Mouse (Mus musculus): Measurements from ENCODE around the gene Gm10642. TPM values are rescaled to one million over a fixed set of nuclear protein-coding genes. Genes with fewer than 3 reads are reported as not detected.

Gene Gm10642
- total RNA-seq (2021) = 1 to 10 TPM; 1.1 to 1.5 TPM

GRCm38 (mm10) chr9:70656130-70657007 lies at the start of gene Gm10642:
Gene Gm10642 (plus strand): TSS chr9:70656251.
- peak; percentile 51 to 72 for DNase-seq (ENCODE audit: low spot score in 2 of 2)
- intact Hi-C loops (cut with DNase I) = loop anchor here (1.0 to 5.0 kb wide), 2 partner anchors 23 to 421 kb away; no protein-coding TSS in a partner anchor

DNA sequence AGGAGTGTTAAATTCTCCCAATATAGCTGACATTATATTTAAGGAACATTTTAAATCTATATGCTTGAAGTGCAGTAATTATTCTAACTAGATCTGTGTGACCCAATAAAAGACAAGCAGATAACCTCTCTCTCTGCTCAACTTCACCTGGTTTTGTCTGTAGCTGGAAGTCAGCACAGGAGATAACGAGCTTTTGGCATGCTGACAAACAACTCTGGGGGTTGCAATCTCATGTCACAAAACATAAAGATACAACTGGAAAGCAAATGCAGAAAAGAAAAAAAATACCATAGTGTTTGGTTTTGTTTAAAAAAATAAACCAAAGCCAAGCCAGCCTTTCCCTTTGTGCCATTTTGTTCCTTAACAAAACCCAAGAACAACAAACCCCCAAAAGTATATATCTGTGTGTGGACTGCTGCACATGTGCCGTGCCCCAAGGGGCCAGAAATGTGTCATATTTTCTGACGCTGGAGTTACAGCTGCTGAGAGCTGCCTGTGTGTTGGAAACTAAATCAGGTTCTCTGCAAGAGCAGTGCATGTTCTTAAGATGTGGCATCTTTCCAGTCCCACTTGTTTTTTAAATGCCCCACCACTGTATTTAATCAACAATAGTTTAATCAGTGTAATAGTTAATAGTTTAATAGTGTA lies 44.9 kb upstream of the Gm10642 start:
- intact Hi-C loops (cut with DNase I) = no loop called here
- no peak for DNase-seq (ENCODE audit: low spot score in 2 of 2)

- intact Hi-C loops (cut with DNase I) = no loop called here
Measured at GRCm38 (mm10) chr9:70629711-70630110, 26.3 kb upstream of the Gm10642 start.

DNA sequence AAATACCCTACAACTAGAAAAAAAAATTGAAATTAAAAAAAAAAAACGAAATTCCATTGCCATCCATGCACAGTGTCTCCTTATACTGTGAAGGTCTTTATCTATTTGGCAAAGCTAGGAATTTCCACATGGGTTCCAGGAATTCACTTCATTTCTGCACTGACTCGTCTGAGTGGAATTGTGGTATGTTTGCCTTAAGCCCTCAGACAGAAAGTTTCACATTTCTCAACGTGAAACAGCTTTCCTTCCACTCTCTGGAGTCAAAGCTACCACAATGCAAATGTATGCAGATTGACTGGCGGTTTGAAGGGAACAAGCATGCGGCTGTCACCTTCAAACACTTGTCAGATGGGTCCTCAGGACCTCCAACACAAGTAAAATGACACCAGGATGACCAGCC lies 24.4 kb upstream of the Gm10642 start:
- no peak for DNase-seq (ENCODE audit: low spot score in 2 of 2)
- intact Hi-C loops (cut with DNase I) = no loop called here

More at GRCm38 (mm10) chr9:70629711-70630110, 26.3 kb upstream of the Gm10642 start:
- no peak for DNase-seq (ENCODE audit: low spot score in 2 of 2)

- no peak for DNase-seq (ENCODE audit: low spot score in 2 of 2)
- intact Hi-C loops (cut with DNase I) = no loop called here
Measured at GRCm38 (mm10) chr9:70636748-70637147, 19.3 kb upstream of the Gm10642 start.

GRCm38 (mm10) chr9:70650260-70650659 lies 5.8 kb upstream of the Gm10642 start:
- no peak for DNase-seq (ENCODE audit: low spot score in 2 of 2)
- intact Hi-C loops (cut with DNase I) = no loop called here

GRCm38 (mm10) chr9:70650994-70651393 lies 5.1 kb upstream of the Gm10642 start:
- DNase-seq (ENCODE audit: low spot score in 2 of 2) = no peak
- intact Hi-C loops (cut with DNase I) = no loop called here

DNA sequence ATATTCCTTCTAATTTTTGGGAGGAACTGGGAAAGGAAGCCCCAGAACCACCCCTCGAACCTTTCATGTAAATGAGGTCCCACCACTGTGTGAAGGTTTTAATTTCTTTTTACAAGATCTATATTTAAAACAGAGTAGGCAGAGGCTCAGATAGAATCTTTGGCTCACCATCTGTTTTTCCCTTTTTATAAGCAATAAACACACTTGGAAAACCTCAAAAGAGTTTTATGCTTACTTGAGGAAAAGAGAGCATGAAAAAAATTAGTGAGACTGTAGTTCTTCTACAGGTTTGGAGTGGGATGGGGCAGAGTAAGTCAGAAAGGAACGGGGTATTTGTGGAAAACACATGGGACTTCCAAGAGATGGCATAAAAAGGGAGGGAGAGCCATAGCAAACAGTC lies 3.8 kb upstream of the Gm10642 start:
- intact Hi-C loops (cut with DNase I) = no loop called here
- DNase-seq (ENCODE audit: low spot score in 2 of 2) = peak in 1 of 2 experiments; percentile 51

DNA sequence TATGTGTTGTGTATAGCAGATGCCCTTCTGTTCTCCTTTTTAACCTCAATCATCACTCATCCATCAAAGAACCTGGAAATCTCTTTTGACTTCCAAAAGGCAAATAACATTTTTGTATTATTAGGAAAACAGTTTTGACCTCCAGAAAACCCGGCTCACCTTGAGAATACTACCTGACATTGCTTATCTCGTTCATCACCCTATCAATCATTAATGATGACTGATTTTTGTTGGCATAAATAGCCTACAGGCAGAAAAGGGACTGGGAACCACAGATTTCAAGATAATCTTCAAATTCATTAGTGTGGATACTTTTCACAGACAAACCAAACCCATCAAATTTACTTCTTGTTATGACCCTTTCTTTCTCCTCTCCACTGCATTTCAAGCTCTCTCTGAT lies 2.2 kb upstream of the Gm10642 start:
- intact Hi-C loops (cut with DNase I) = no loop called here
- no peak for DNase-seq (ENCODE audit: low spot score in 2 of 2)

- intact Hi-C loops (cut with DNase I) = no loop called here
- DNase-seq (ENCODE audit: low spot score in 2 of 2) = peak in 1 of 2 experiments; percentile 34
Measured at GRCm38 (mm10) chr9:70654496-70654895, 1.6 kb upstream of the Gm10642 start.

DNA sequence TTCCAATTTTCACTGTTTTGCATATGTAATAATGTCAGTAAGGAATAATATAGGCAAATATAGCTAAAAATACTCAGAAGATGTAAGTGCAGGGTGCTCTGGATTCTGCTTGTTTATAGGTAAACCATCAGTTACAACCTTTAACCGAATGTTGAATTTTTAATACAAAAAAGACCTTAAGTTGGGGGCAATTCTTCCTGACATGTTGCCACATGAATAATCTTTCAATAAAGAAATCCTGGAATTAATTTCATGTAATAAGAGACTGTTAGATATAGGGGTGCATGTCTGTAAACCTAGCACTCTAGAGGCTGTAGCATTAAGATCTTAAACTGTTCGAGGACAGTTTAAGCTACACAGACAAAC lies 304 bp upstream of the Gm10642 start:
- intact Hi-C loops (cut with DNase I) = loop anchor here (5.0 kb wide), 1 partner anchor 422 kb away; no protein-coding TSS in a partner anchor
- no peak for DNase-seq (ENCODE audit: low spot score in 2 of 2)

DNA sequence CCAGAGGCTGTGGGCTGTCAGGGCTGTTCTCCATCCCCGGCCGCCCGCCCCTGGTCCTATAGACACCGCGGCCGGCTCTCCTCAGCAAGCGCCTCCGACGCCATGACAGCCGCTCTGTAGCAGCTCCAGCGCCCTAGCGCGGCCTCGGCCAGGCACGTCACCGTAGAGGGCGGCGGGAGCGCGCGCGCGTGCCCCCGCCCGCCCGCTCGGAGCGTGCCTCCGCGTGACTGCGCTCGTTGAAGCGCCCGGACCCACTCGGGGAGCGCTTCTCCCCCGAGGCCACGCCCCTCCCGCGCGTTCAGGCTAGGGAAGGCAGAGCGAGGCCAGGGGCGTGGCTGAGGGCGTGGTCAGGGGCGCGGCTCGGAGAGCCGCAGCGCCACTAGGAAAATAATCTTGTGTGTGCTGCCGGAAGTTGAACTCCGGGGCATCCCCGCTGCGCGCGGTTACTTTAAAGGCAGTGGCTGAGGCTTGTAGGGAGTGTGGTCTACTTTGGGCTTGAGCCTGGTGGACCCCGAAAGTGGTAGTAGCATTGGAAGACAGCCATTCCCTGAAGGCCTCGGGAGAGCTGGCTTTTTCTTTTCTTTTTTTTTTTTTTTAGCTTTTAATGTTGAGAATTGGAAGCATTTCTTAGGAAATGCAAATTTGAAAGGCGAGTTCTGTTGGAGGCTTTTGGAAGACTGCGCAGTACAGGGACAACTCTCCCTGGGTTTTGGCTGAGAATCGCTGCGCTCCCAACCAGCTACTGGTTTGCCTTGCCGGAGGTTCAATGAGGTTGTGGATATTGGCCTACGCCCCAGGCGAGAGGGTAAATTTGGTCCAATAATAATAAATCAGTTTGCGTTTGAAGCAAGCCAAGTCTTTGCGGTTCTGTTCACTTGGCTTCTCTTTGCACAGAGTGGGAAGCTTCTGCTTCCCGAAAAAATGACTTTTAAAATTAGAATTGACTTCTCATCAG lies 1.2 kb downstream of the Gm10642 start, which contains the start of gene Mindy2:
Mindy2 (minus strand) TSS at position 162 of the 955 bp plus-strand sequence.
- intact Hi-C loops (cut with DNase I) = loop anchor here (1.0 to 5.0 kb wide), 2 partner anchors 22 to 420 kb away; no protein-coding TSS in a partner anchor
- peak; percentile 96 to 97 for DNase-seq (ENCODE audit: low spot score in 2 of 2)

- no peak for DNase-seq (ENCODE audit: low spot score in 2 of 2)
- intact Hi-C loops (cut with DNase I) = loop anchor here (5.0 kb wide), 1 partner anchor 419 kb away; no protein-coding TSS in a partner anchor
Measured at GRCm38 (mm10) chr9:70658266-70658665, 2.2 kb downstream of the Gm10642 start.

DNA sequence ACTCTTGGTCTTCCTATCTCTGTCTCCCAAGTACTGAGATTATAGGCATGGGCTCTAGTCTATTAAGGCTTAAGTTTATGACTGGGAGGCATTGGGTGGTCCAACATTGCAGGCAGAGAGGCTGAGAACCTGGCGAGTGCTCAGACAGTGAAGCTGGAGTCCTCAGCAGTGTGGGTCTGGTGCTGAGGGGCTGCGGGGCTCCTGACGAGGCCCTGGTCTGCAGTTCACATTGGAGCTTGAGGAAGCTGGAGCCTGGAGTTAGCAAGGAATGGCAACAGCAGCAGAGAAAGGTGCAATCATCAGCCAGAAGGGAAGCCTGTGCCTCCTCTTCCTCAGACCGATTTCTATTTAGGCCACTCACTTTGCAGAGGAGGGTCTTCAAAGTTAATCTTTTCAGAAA lies 8.8 kb downstream of the Gm10642 start:
- intact Hi-C loops (cut with DNase I) = loop anchor here (10.0 kb wide), 1 partner anchor 680 kb away; no protein-coding TSS in a partner anchor

GRCm38 (mm10) chr9:70665372-70666145 lies 9.5 kb downstream of the Gm10642 start:
- intact Hi-C loops (cut with DNase I) = loop anchor here (10.0 kb wide), 1 partner anchor 679 kb away; no protein-coding TSS in a partner anchor
- DNase-seq (ENCODE audit: low spot score in 2 of 2) = no peak

More for the DNA sequence above, 8.8 kb downstream of the Gm10642 start:
- no peak for DNase-seq (ENCODE audit: low spot score in 2 of 2)

DNA sequence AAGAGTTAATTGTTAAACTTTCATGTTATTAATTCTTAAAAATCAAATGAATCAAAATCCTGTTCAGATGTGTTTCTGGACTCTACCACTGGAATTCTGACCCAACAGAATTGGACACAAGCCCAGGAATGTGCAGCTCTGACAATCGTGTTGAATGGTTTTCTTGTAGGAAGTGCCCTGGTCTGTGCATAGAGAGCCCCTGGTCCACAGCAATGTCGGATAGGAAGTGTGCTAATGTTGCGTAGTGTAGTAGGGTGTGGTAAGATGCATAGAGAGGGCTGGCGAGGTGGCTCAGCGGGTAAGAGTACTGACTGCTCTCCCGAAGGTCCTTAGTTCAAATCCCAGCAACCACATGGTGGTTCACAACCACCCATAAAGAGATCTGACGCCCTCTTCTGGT lies 10.8 kb downstream of the Gm10642 start:
- intact Hi-C loops (cut with DNase I) = loop anchor here (10.0 kb wide), 1 partner anchor 678 kb away; no protein-coding TSS in a partner anchor
- DNase-seq (ENCODE audit: low spot score in 2 of 2) = no peak

GRCm38 (mm10) chr9:70668048-70668447 lies 12.0 kb downstream of the Gm10642 start:
- intact Hi-C loops (cut with DNase I) = loop anchor here (10.0 kb wide), 1 partner anchor 677 kb away; no protein-coding TSS in a partner anchor
- DNase-seq (ENCODE audit: low spot score in 2 of 2) = no peak

DNA sequence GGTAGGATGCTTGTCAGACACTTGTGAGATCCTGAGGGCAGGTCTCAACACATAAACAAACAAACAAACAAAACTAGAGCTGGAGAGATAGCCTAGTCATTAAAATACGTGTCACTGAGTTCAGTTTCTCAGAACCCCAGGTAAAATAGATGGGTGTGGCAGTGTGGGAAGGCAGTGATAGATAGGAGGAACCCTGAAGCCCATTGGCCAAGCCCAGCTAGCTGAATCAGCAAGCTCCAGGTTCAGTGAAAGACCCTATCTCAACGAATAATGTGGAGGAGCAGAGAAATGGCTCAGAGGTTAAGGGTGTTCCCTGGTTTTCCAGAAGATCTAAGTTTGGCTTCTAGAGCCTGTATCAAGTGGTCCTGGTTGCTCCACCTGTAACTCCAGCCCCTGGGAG lies 13.1 kb downstream of the Gm10642 start:
- no peak for DNase-seq (ENCODE audit: low spot score in 2 of 2)
- intact Hi-C loops (cut with DNase I) = loop anchor here (10.0 kb wide), 1 partner anchor 676 kb away; no protein-coding TSS in a partner anchor
